Mouse (Mus musculus) sigmoid colon, adult 10 weeks (tissue): Measurements from ENCODE around the gene Uqcr10. TPM values are rescaled to one million over a fixed set of nuclear protein-coding genes. Genes with fewer than 3 reads are reported as not detected.

ENCODE experiments used
- polyA plus RNA-seq: library from polyadenylated mRNA; stranded (reverse); fragments of 350-450 nt; fragmentation: Illumina TruSeq; extraction: RNeasy Lipid Tissue Mini Kit (QIAGEN cat#74804); gene quantifications from one replicate; pipeline ENCODE4 v1.2.3, GENCODE M21; 2014; ENCODE audit warnings: low read depth, low replicate concordance

Uqcr10 gene
- polyA plus RNA-seq, result 49.9 TPM

GRCm38 (mm10) chr11:4704072-4704964, at the start of gene Uqcr10, which contains the start of gene Zmat5:
Gene Uqcr10, minus strand, starts transcription at chr11:4704342.
Gene Zmat5, plus strand, starts transcription at chr11:4704678.

GRCm38 (mm10) chr11:4746733-4747132, 42.6 kb upstream of the Uqcr10 start, which contains the start of gene Cabp7:
Gene Cabp7, minus strand, starts transcription at chr11:4746778.

Other genes with a start within 250 kb of the Uqcr10 start
- 20.8 TPM for gene Mtmr3, start 109.5 kb downstream of the Uqcr10 start, polyA plus RNA-seq
- gene Gm11032, start 84.3 kb downstream of the Uqcr10 start, polyA plus RNA-seq, result not detected
- gene Ascc2, start 66.6 kb downstream of the Uqcr10 start, polyA plus RNA-seq, result 25.3 TPM
- not detected for gene Zmat5, start 336 bp upstream of the Uqcr10 start, polyA plus RNA-seq
- gene Cabp7, start 42.4 kb upstream of the Uqcr10 start, polyA plus RNA-seq, result not detected
- gene Nf2, start 145.2 kb upstream of the Uqcr10 start, polyA plus RNA-seq, result 118 TPM
- gene Nipsnap1, start 169.6 kb upstream of the Uqcr10 start, polyA plus RNA-seq, result 40.5 TPM
- gene Thoc5, start 191.0 kb upstream of the Uqcr10 start, polyA plus RNA-seq, result 8.1 TPM
- 0.32 TPM for gene Nefh, start 243.7 kb upstream of the Uqcr10 start, polyA plus RNA-seq